Mouse (Mus musculus) embryonic facial prominence, embryonic 14.5 days (tissue): ENCODE data around the gene Snx13. TPM values are rescaled to one million over a fixed set of nuclear protein-coding genes. Genes with fewer than 3 reads are reported as not detected.

Source experiments
- ATAC-seq: fragments of 200-750 bp; cut with Nextera tagmentation; 2 replicates; pipeline ENCODE4 v1.8.0; 2017; ENCODE audit warnings: low read depth, moderate number of reproducible peaks, moderate TSS enrichment
- DNase-seq: peaks from one replicate; pipeline ENCODE4 v3.0.0-alpha.2; 2015; ENCODE audit warnings: low spot score
- H3K27ac ChIP-seq: fragments of 300-500 bp; sonication (generic); replicated peaks from 2 replicates; pipeline ENCODE4 v1.5.1; 2014; ENCODE audit warnings: low read depth, mild to moderate bottlenecking, low read length, moderate library complexity
- H3K27me3 ChIP-seq: fragments of 300-500 bp; sonication (generic); replicated peaks from 2 replicates; pipeline ENCODE4 v1.6.1; 2014; ENCODE audit warnings: low read length; ENCODE audit not compliant: control insufficient read depth, insufficient read depth
- H3K36me3 ChIP-seq: fragments of 300-500 bp; sonication (generic); 2 replicates; pipeline ENCODE4 v1.6.1; 2014; ENCODE audit warnings: low read length, mixed read lengths; ENCODE audit not compliant: control insufficient read depth, insufficient read depth
- H3K4me1 ChIP-seq: fragments of 300-500 bp; sonication (generic); 2 replicates; pipeline ENCODE4 v1.6.1; 2014; ENCODE audit warnings: antibody characterized with exemption, low read length; ENCODE audit not compliant: control insufficient read depth, insufficient read depth
- H3K4me2 ChIP-seq: fragments of 300-500 bp; sonication (generic); 2 replicates; pipeline ENCODE4 v1.6.1; 2014; ENCODE audit warnings: low read depth, mild to moderate bottlenecking, low read length, moderate library complexity, mixed read lengths
- H3K4me3 ChIP-seq: fragments of 300-500 bp; sonication (generic); 2 replicates; pipeline ENCODE4 v1.5.1; 2014; ENCODE audit warnings: low read depth, mild to moderate bottlenecking, low read length
- H3K9ac ChIP-seq: fragments of 300-500 bp; sonication (generic); 2 replicates; pipeline ENCODE4 v1.6.1; 2014; ENCODE audit warnings: low read depth, mild to moderate bottlenecking, low read length, moderate library complexity, mixed read lengths
- H3K9me3 ChIP-seq: fragments of 300-500 bp; sonication (generic); 2 replicates; pipeline ENCODE4 v1.6.1; 2016; ENCODE audit warnings: low read length; ENCODE audit not compliant: control insufficient read depth
- WGBS: fragments of 180-500 bp; shearing (Covaris S2); extraction: QIAGEN DNeasy Blood & Tissue Kit; methylation state at CpG from one replicate; pipeline ENCODE4 v1.1.7; 2014; 5-methylcytosine and 5-hydroxymethylcytosine counted together
- microRNA counts: library from miRNA; unstranded; fragments of <30 nt; microRNA quantifications from one replicate; lab custom pipeline; 2017
- microRNA-seq: library from miRNA; unstranded; fragments of <30 nt; microRNA quantifications from one replicate; pipeline ENCODE4, GENCODE M21; 2016; ENCODE audit warnings: borderline number of aligned reads
- polyA plus RNA-seq: library from polyadenylated mRNA; unstranded; fragments of >200 nt; fragmentation: Nextera tagmentation; extraction: Ambion mirVana; gene quantifications from 2 replicates; pipeline ENCODE4 v1.2.1, GENCODE M21; 2014

Snx13 gene
- polyA plus RNA-seq, 1 experiment from 2014 or later: 29.0 TPM

- ATAC-seq (no peak), DNase-seq (no peak)
- Histone ChIP-seq H3K27me3 (no peaks in the 10 kb centered on the region), H3K27ac (no peak overlapping the region), H3K9ac (no peak overlapping the region), H3K9me3 (no peaks in the 10 kb centered on the region), H3K4me1 (no peaks in the 10 kb centered on the region), H3K4me2 (no peak overlapping the region), H3K4me3 (no peak overlapping the region), H3K36me3 (no peaks in the 10 kb centered on the region)
- WGBS: 79% methylated on average over 5 of the region's 5 CpGs
Measured at GRCm38 (mm10) chr12:35184261-35184660, 137.3 kb downstream of the Snx13 start.

GRCm38 (mm10) chr12:35191698-35192425 is 144.9 kb downstream of the Snx13 start:
- H3K36me3 ChIP-seq: no peaks in the 10 kb centered on the region

GRCm38 (mm10) chr12:35192426-35192769 is 145.4 kb downstream of the Snx13 start:
- no peaks in the 10 kb centered on the region for H3K27me3 ChIP-seq

More at GRCm38 (mm10) chr12:35191698-35192425, 144.9 kb downstream of the Snx13 start:
- DNase-seq (peak; percentile 91), ATAC-seq (peak; percentile 55)
- H3K4me3 ChIP-seq: no peak overlapping the region
- no peak overlapping the region for H3K27ac ChIP-seq
- H3K4me1 ChIP-seq: peaks cover 2% of the 10 kb centered on the region; the same call in 1 of the 2 replicates
- 37% methylated on average over 17 of the region's 17 CpGs for WGBS
- H3K27me3 ChIP-seq: no peaks in the 10 kb centered on the region
- peak overlapping the region; percentile 45; the same call in 1 of the 2 replicates for H3K9ac ChIP-seq
- peak overlapping the region; percentile 51 for H3K4me2 ChIP-seq
- H3K9me3 ChIP-seq: no peaks in the 10 kb centered on the region

More at GRCm38 (mm10) chr12:35192426-35192769, 145.4 kb downstream of the Snx13 start:
- Histone ChIP-seq H3K4me2 (peak overlapping the region; percentile 51), H3K36me3 (no peaks in the 10 kb centered on the region), H3K27ac (no peak overlapping the region), H3K9ac (peak overlapping the region; percentile 45; the same call in 1 of the 2 replicates), H3K4me1 (peaks cover 2% of the 10 kb centered on the region; the same call in 1 of the 2 replicates), H3K4me3 (no peak overlapping the region), H3K9me3 (no peaks in the 10 kb centered on the region)
- DNase-seq: no peak
- 14% methylated on average over 2 of the region's 2 CpGs for WGBS
- ATAC-seq: peak; percentile 68; the same call in 1 of the 2 replicates

MicroRNAs encoded within 50 kb of the gene (microRNA counts, 519-probe panel; counts per million panel counts)
- 19.3 counts per million for microRNA mmu-miR-680 (lab: Ali Mortazavi, UCI)

Small RNA genes within 50 kb of the gene (microRNA-seq; reads per million reads assigned to microRNA genes)
- gene Mir680-3: not detected

Other genes starting within 250 kb of the Snx13 start
- 9.8 and 10.2 TPM in 2 replicates for gene Hdac9, start 130.1 kb upstream of the Snx13 start, polyA plus RNA-seq
- gene Prps1l1, start 62.4 kb upstream of the Snx13 start, polyA plus RNA-seq: not detected in 2 replicates